Mouse (Mus musculus) forebrain, embryonic 16.5 days (tissue): ENCODE results near the gene Hcrtr1. TPM values are rescaled to one million over a fixed set of nuclear protein-coding genes. Genes with fewer than 3 reads are reported as not detected.
A peak's percentile ranks its signal among the peaks of the same experiment; 100 is the strongest.

ENCODE experiments used
- ATAC-seq: fragments of 200-750 bp; cut with Nextera tagmentation; 2 replicates; pipeline ENCODE4 v1.8.0; 2017; ENCODE audit warnings: mild to moderate bottlenecking, moderate library complexity
- H3K27ac ChIP-seq: fragments of 300-500 bp; sonication (generic); 2 replicates; pipeline ENCODE4 v1.5.1; 2014; ENCODE audit warnings: low read length, control low read depth
- H3K27me3 ChIP-seq: fragments of 300-500 bp; sonication (generic); replicated peaks from 2 replicates; pipeline ENCODE4 v1.6.1; 2014; ENCODE audit warnings: low read length; ENCODE audit not compliant: control insufficient read depth, insufficient read depth
- H3K36me3 ChIP-seq: fragments of 300-500 bp; sonication (generic); 2 replicates; pipeline ENCODE4 v1.6.1; 2014; ENCODE audit not compliant: control insufficient read depth, insufficient read depth
- H3K4me1 ChIP-seq: fragments of 300-500 bp; sonication (generic); replicated peaks from 2 replicates; pipeline ENCODE4 v1.6.1; 2014; ENCODE audit warnings: low read length; ENCODE audit not compliant: control insufficient read depth, insufficient read depth
- H3K4me2 ChIP-seq: fragments of 300-500 bp; sonication (generic); 2 replicates; pipeline ENCODE4 v1.6.1; 2014; ENCODE audit warnings: mild to moderate bottlenecking, low read length, control low read depth
- H3K4me3 ChIP-seq: fragments of 300-500 bp; sonication (generic); replicated peaks from 2 replicates; pipeline ENCODE4 v1.5.1; 2014; ENCODE audit warnings: mild to moderate bottlenecking, low read length, control low read depth
- H3K9ac ChIP-seq: fragments of 300-500 bp; sonication (generic); replicated peaks from 2 replicates; pipeline ENCODE4 v1.6.1; 2014; ENCODE audit warnings: low read depth, low read length, control low read depth
- H3K9me3 ChIP-seq: fragments of 300-500 bp; sonication (generic); 2 replicates; pipeline ENCODE4 v1.6.1; 2016; ENCODE audit warnings: low read length; ENCODE audit not compliant: control insufficient read depth
- WGBS: fragments of 180-500 bp; shearing (Covaris S2); extraction: QIAGEN DNeasy Blood & Tissue Kit; methylation state at CpG from one replicate; pipeline ENCODE4 v1.1.7; 2014; 5-methylcytosine and 5-hydroxymethylcytosine counted together
- polyA plus RNA-seq: library from polyadenylated mRNA; unstranded; fragments of >200 nt; fragmentation: Nextera tagmentation; extraction: Ambion mirVana; gene quantifications from 2 replicates; pipeline ENCODE4 v1.2.1, GENCODE M21; 2015

The Hcrtr1 gene
- polyA plus RNA-seq, 1 experiment from 2014 or later = 0.81 TPM

- Histone ChIP-seq H3K4me2 (no peak overlapping the region), H3K4me1 (no peaks in the 10 kb centered on the region), H3K9ac (no peak overlapping the region), H3K4me3 (no peak overlapping the region), H3K9me3 (0 out of 2 replicates have a peak, but pooled peaks cover 3% of the 10 kb centered on the region), H3K27ac (no peak overlapping the region), H3K36me3 (no peaks in the 10 kb centered on the region), H3K27me3 (peaks cover 4% of the 10 kb centered on the region)
- WGBS = 72% methylated on average over 12 of the region's 12 CpGs
- no peak for ATAC-seq
These were observed 17.7 kb upstream of the Hcrtr1 start for GRCm38 (mm10) chr4:130156812-130157371.

GRCm38 (mm10) chr4:130154250-130154649, 15.1 kb upstream of the Hcrtr1 start:
- Histone ChIP-seq H3K4me1 (no peaks in the 10 kb centered on the region), H3K9me3 (0 out of 2 replicates have a peak, but pooled peaks cover 3% of the 10 kb centered on the region), H3K4me2 (no peak overlapping the region), H3K27me3 (peaks cover 5% of the 10 kb centered on the region), H3K9ac (no peak overlapping the region), H3K4me3 (no peak overlapping the region), H3K36me3 (no peaks in the 10 kb centered on the region), H3K27ac (no peak overlapping the region)
- ATAC-seq = no peak
- WGBS = 81% methylated on average over 3 of the region's 3 CpGs

- H3K27ac ChIP-seq = no peak overlapping the region
- peaks cover 10% of the 10 kb centered on the region for H3K27me3 ChIP-seq
- H3K4me3 ChIP-seq = no peak overlapping the region
- no peak overlapping the region for H3K4me2 ChIP-seq
- no peaks in the 10 kb centered on the region for H3K4me1 ChIP-seq
- no peak for ATAC-seq
- 83% methylated on average over 10 of the region's 10 CpGs for WGBS
- H3K9me3 ChIP-seq = no peaks in the 10 kb centered on the region
- H3K9ac ChIP-seq = no peak overlapping the region
- H3K36me3 ChIP-seq = no peaks in the 10 kb centered on the region
These were observed 9.2 kb upstream of the Hcrtr1 start for GRCm38 (mm10) chr4:130148405-130148804.

- Histone ChIP-seq H3K27ac (no peak overlapping the region), H3K4me1 (peaks cover 12% of the 10 kb centered on the region), H3K36me3 (no peaks in the 10 kb centered on the region), H3K9me3 (no peaks in the 10 kb centered on the region), H3K4me2 (no peak overlapping the region), H3K9ac (no peak overlapping the region), H3K4me3 (no peak overlapping the region), H3K27me3 (peaks cover 37% of the 10 kb centered on the region)
- ATAC-seq = no peak
- 46% methylated on average over 3 of the region's 3 CpGs for WGBS
These were observed 2.6 kb upstream of the Hcrtr1 start for GRCm38 (mm10) chr4:130141786-130142185.

- Histone ChIP-seq H3K4me2 (no peak overlapping the region), H3K4me3 (no peak overlapping the region), H3K9me3 (no peaks in the 10 kb centered on the region), H3K27me3 (peaks cover 37% of the 10 kb centered on the region), H3K27ac (no peak overlapping the region), H3K9ac (no peak overlapping the region), H3K36me3 (no peaks in the 10 kb centered on the region), H3K4me1 (peaks cover 12% of the 10 kb centered on the region)
- ATAC-seq = no peak; the same call in 1 of the 2 replicates
- 54% methylated on average over 9 of the region's 9 CpGs for WGBS
These were observed 1.8 kb upstream of the Hcrtr1 start for GRCm38 (mm10) chr4:130140992-130141402.

GRCm38 (mm10) chr4:130138441-130139213, 532 bp downstream of the Hcrtr1 start:
- ATAC-seq = peak; percentile 74
- H3K27me3 ChIP-seq = peaks cover 34% of the 10 kb centered on the region
- peak overlapping the region; percentile 49 for H3K9ac ChIP-seq
- H3K4me1 ChIP-seq = peaks cover 12% of the 10 kb centered on the region
- H3K4me3 ChIP-seq = peak overlapping the region; percentile 46
- H3K27ac ChIP-seq = no peak overlapping the region
- H3K36me3 ChIP-seq = no peaks in the 10 kb centered on the region
- under 1% methylated on average over 45 of the region's 57 CpGs for WGBS
- peak overlapping the region; percentile 89 for H3K4me2 ChIP-seq
- no peaks in the 10 kb centered on the region for H3K9me3 ChIP-seq

GRCm38 (mm10) chr4:130133399-130133798, 5.8 kb downstream of the Hcrtr1 start:
- peaks cover 3% of the 10 kb centered on the region for H3K4me1 ChIP-seq
- H3K4me2 ChIP-seq = no peak overlapping the region
- no peak for ATAC-seq
- no peak overlapping the region for H3K27ac ChIP-seq
- H3K4me3 ChIP-seq = no peak overlapping the region
- WGBS = 50% methylated on average over 6 of the region's 6 CpGs
- H3K9ac ChIP-seq = no peak overlapping the region
- H3K9me3 ChIP-seq = no peaks in the 10 kb centered on the region
- H3K36me3 ChIP-seq = no peaks in the 10 kb centered on the region
- peaks cover 11% of the 10 kb centered on the region for H3K27me3 ChIP-seq

GRCm38 (mm10) chr4:130131448-130132105, 7.6 kb downstream of the Hcrtr1 start:
- H3K27me3 ChIP-seq = no peaks in the 10 kb centered on the region
- no peak overlapping the region for H3K4me3 ChIP-seq
- peaks cover 3% of the 10 kb centered on the region for H3K36me3 ChIP-seq
- no peak overlapping the region for H3K9ac ChIP-seq
- no peaks in the 10 kb centered on the region for H3K4me1 ChIP-seq
- H3K9me3 ChIP-seq = no peaks in the 10 kb centered on the region
- 90% methylated on average over 7 of the region's 7 CpGs for WGBS
- no peak overlapping the region for H3K4me2 ChIP-seq
- ATAC-seq = no peak
- H3K27ac ChIP-seq = no peak overlapping the region

GRCm38 (mm10) chr4:130130641-130131350, 8.4 kb downstream of the Hcrtr1 start:
- no peak for ATAC-seq
- WGBS = 51% methylated on average over 13 of the region's 13 CpGs

More at GRCm38 (mm10) chr4:130130641-130131350, 8.4 kb downstream of the Hcrtr1 start:
- no peaks in the 10 kb centered on the region for H3K4me1 ChIP-seq
- no peak overlapping the region for H3K4me3 ChIP-seq
- H3K9ac ChIP-seq = no peak overlapping the region
- H3K4me2 ChIP-seq = no peak overlapping the region
- no peaks in the 10 kb centered on the region for H3K27me3 ChIP-seq
- H3K9me3 ChIP-seq = no peaks in the 10 kb centered on the region
- peaks cover 7% of the 10 kb centered on the region for H3K36me3 ChIP-seq
- no peak overlapping the region for H3K27ac ChIP-seq
